Mouse (Mus musculus) lung, postnatal 0 days (tissue): ENCODE measurements around the gene Dapk2.

Source experiments
- CTCF ChIP-seq: IDR thresholded peaks from 2 replicates; pipeline ENCODE4 v1.5.1; 2016; ENCODE audit warnings: antibody characterized with exemption, mild to moderate bottlenecking
- EP300 ChIP-seq: IDR thresholded peaks from 2 replicates; pipeline ENCODE4 v1.6.1; 2016; ENCODE audit warnings: antibody characterized with exemption, mild to moderate bottlenecking, control low read depth

GRCm38 (mm10) chr9:66120945-66121344 lies 37.1 kb upstream of the Dapk2 start:
- TF ChIP-seq CTCF (no peak), EP300 (no peak)
